Mouse (Mus musculus): ENCODE data around the gene Magea3. TPM values are rescaled to one million over a fixed set of nuclear protein-coding genes. Genes with fewer than 3 reads are reported as not detected.
"Not testable (repeated sequence)": the region's sequence is repeated elsewhere in the genome, so short reads cannot be mapped to it uniquely, and the experiment has no call there.

The Magea3 gene
- polyA plus RNA-seq (2014; fragmentation: Nextera tagmentation; extraction: Ambion mirVana) = not detected in 2 replicates

GRCm38 (mm10) chrX:154949405-154949804, at the start of gene Magea3:
TSS of gene Magea3 (minus strand) at chrX:154949505.
- whole genome bisulfite sequencing = 42% methylated on average over 1 of the region's 1 CpGs
- H3K4me3 ChIP-seq (ENCODE audit: low read depth, low read length); H3K9me3 ChIP-seq (ENCODE audit: control insufficient read depth, low read length); H3K27me3 ChIP-seq (ENCODE audit: control insufficient read depth, insufficient read depth, low read length); H3K36me3 ChIP-seq (ENCODE audit: control insufficient read depth, insufficient read depth, low read length); ATAC-seq (ENCODE audit: low FRiP score); H3K4me1 ChIP-seq (ENCODE audit: control insufficient read depth, insufficient read depth, low read length); DNase-seq (ENCODE audit: low spot score, missing footprints); H3K4me2 ChIP-seq; H3K27ac ChIP-seq (ENCODE audit: low read depth, low read length); H3K9ac ChIP-seq (ENCODE audit: low read length): not testable (repeated sequence)

- H3K27ac ChIP-seq (ENCODE audit: low read depth, low read length); ATAC-seq (ENCODE audit: low FRiP score); H3K36me3 ChIP-seq (ENCODE audit: control insufficient read depth, insufficient read depth, low read length); H3K4me3 ChIP-seq (ENCODE audit: low read depth, low read length); H3K27me3 ChIP-seq (ENCODE audit: control insufficient read depth, insufficient read depth, low read length); H3K4me2 ChIP-seq; H3K4me1 ChIP-seq (ENCODE audit: control insufficient read depth, insufficient read depth, low read length); H3K9ac ChIP-seq (ENCODE audit: low read length); DNase-seq (ENCODE audit: low spot score, missing footprints); H3K9me3 ChIP-seq (ENCODE audit: control insufficient read depth, low read length): not testable (repeated sequence)
- WGBS = 88% methylated on average over 10 of the region's 11 CpGs
These were observed 46.4 kb upstream of the Magea3 start, which contains the start of gene Magea8 for GRCm38 (mm10) chrX:154995750-154996149. TSS of gene Magea8 (minus strand) at chrX:154995850.

- H3K4me2 ChIP-seq; H3K9ac ChIP-seq (ENCODE audit: low read length); H3K36me3 ChIP-seq (ENCODE audit: control insufficient read depth, insufficient read depth, low read length); DNase-seq (ENCODE audit: low spot score, missing footprints); ATAC-seq (ENCODE audit: low FRiP score); H3K27ac ChIP-seq (ENCODE audit: low read depth, low read length); H3K4me1 ChIP-seq (ENCODE audit: control insufficient read depth, insufficient read depth, low read length); H3K4me3 ChIP-seq (ENCODE audit: low read depth, low read length); H3K27me3 ChIP-seq (ENCODE audit: control insufficient read depth, insufficient read depth, low read length); H3K9me3 ChIP-seq (ENCODE audit: control insufficient read depth, low read length): not testable (repeated sequence)
- WGBS = 76% methylated on average over 1 of the region's 1 CpGs
These were observed 13.4 kb downstream of the Magea3 start, which contains the start of gene Magea6 for GRCm38 (mm10) chrX:154935887-154936286. TSS of gene Magea6 (minus strand) at chrX:154935987.

Other genes with a start within 250 kb of the Magea3 start
- gene Cldn34b1, start 59.2 kb downstream of the Magea3 start, polyA plus RNA-seq (2014; fragmentation: Nextera tagmentation; extraction: Ambion mirVana) = not detected in 2 replicates
- not detected in 2 replicates for gene Magea6, start 13.5 kb downstream of the Magea3 start, polyA plus RNA-seq (2014; fragmentation: Nextera tagmentation; extraction: Ambion mirVana)
- not detected in 2 replicates for gene Magea8, start 46.3 kb upstream of the Magea3 start, polyA plus RNA-seq (2014; fragmentation: Nextera tagmentation; extraction: Ambion mirVana)
- not detected in 2 replicates for gene Magea5, start 113.6 kb upstream of the Magea3 start, polyA plus RNA-seq (2014; fragmentation: Nextera tagmentation; extraction: Ambion mirVana)
- gene Magea1, start 140.3 kb upstream of the Magea3 start, polyA plus RNA-seq (2014; fragmentation: Nextera tagmentation; extraction: Ambion mirVana) = not detected in 2 replicates
- not detected in 2 replicates for gene Magea2, start 144.2 kb upstream of the Magea3 start, polyA plus RNA-seq (2014; fragmentation: Nextera tagmentation; extraction: Ambion mirVana)
- not detected in 2 replicates for gene Cldn34b2, start 178.9 kb upstream of the Magea3 start, polyA plus RNA-seq (2014; fragmentation: Nextera tagmentation; extraction: Ambion mirVana)